Mouse (Mus musculus): ENCODE measurements around the gene Ano1.

- TF ChIP-seq FLI1 (IDR thresholded peaks at IDR 0.05; ENCODE audit: low read length) (no peak), GATA1 (IDR thresholded peaks at IDR 0.05; ENCODE audit: borderline replicate concordance, low read length) (no peak)
Observed at GRCm38 (mm10) chr7:144770116-144770515, 18.3 kb upstream of the Ano1 start.
